Mouse (Mus musculus) C2C12 (cell line): Measurements from ENCODE around the gene Hoxb8.

Experiments
- CTCF ChIP-seq: IDR thresholded peaks from one replicate; pipeline ENCODE4 v1.5.1; 2011; ENCODE audit not compliant: control insufficient read depth, insufficient read depth, insufficient read length
- MYOG ChIP-seq: IDR thresholded peaks from one replicate; pipeline ENCODE4 v1.6.1; 2011; ENCODE audit not compliant: control insufficient read depth, insufficient read length; ENCODE audit errors: extremely low read depth
- USF1 ChIP-seq: IDR thresholded peaks from one replicate; pipeline ENCODE4 v1.6.1; 2011; ENCODE audit warnings: low read depth, mild to moderate bottlenecking, control low read depth, moderate library complexity

- TF ChIP-seq CTCF (no peak), MYOG (no peak), USF1 (no peak)
These were observed 23.9 kb downstream of the Hoxb8 start for GRCm38 (mm10) chr11:96305505-96306182.
